Mouse (Mus musculus) A20 (cell line): ENCODE measurements around the gene Hmga1.

Source experiments
- DNase-seq: peaks from one replicate; pipeline ENCODE4 v3.0.0-alpha.2; 2011; ENCODE audit warnings: low read depth, low spot score

Gene Hmga1

DNA sequence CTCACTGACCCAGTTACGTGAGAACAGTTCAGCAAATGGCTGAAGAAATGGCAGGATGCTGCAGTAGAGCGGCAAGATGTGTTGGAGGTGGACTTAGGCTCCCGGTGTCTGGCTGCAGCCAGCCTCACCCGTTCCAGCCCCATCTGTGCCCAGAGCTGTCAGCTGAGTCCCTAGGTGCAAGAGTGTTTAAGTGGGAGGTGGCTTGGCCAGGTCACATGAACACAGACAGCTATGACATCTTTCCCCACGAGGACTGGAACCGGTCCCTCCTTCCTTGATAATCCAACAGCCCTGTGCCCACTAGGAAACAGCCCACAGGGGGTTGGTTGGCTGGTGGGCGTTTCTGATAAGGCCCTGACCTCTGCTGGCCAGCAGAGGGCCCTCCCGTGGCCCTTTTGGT lies 28.3 kb upstream of the Hmga1 start:
- DNase-seq, result no peak

DNA sequence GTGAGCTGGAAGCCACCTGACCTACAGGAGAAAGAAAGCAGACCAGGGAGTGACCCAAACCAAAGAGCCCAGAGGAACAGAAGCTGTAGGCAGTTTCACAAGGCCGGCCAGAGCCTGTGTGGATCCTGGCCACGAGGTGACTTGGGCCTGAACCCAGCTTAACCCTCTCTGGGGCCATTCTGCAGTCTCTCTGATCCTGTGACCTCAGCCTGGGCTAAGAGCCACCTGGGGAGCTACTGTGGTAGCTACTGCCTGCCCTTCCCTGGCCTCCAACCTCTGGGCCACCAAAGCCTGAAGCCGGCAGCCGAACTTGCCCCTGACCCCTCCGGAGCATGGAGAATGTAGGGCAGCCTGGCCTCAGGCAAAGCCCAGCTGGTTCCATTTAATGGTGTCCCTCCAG lies 27.5 kb upstream of the Hmga1 start:
- DNase-seq, result no peak

- DNase-seq, result no peak
Measured at GRCm38 (mm10) chr17:27532095-27532494, 24.2 kb upstream of the Hmga1 start.

DNA sequence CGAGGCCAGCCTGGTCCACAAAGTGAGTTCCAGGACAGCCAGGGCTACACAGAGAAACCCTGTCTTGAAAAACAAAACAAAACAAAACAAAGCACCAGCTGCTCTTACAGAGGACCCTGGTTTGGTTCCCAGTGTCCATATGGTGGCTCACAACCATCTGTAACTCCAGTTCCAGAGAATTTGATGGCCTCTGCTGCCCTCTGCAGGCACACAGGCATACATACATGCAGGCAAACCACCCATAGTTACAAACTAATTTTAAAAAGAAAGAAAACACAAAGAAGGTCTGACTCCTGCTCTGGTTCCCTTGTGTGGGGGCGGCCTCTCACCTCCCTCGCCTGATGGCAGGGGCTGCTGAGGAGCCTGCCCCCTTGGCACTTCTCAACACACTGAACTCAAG lies 22.9 kb upstream of the Hmga1 start:
- DNase-seq, result peak; percentile 27

DNA sequence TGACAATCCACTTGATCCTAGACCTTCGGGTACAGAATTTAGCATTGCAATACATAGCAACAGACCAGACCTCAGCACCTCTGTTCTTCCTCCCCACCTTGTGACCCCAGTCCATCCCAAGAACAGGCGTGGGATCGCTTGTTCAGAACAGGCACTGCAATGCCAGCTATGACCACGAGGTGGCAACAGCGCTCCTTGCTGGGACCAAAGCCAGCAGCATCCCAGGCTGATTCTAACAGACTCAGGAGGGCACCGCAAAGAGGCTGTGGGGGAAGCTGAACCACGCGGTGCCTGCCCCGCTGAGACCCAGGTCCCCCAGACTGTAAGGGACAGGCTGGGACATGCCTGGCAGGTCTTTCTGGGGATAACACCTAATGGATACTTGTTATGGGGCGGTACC lies 21.6 kb upstream of the Hmga1 start:
- peak; percentile 82 for DNase-seq

DNA sequence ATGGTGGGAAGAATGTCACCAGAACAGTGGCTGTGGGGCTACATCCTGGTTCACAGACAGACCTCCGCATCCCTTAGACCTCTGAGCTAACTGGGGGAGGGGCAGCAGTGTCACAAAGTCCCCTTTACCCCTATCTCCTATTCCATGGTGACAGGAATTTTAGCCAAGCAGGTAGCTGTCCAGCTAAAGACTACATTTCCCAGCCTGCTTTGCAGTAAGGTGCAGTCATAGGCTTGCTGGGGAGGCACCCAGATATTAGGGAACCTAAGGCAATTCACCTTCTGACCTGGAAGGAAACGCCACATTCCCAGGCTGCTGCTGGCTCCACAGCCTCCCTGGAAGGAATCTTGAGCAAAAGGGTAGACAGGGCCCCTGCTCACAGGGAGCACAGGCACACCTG lies 15.0 kb upstream of the Hmga1 start:
- no peak for DNase-seq

DNA sequence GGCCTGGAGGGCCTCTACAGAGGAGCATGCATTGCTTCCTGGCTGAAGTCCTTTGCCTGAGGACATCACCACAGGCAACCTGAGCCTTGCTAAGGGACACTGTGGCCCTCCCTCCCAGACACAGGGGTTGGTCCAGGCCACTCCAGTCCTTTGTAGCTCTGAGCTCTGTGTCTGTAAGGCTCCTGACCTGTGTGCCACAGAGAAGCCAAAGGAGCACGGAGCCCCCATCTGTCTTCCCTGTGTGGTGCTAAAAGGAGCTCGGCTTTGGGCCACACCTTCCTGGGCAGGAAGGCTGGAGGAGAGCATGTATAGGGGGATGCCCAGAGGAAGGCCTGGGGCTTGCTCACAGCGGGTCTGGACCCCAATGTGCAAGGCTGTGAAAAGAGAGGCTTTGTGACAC lies 14.3 kb upstream of the Hmga1 start:
- DNase-seq, result no peak

GRCm38 (mm10) chr17:27544551-27544950 lies 11.7 kb upstream of the Hmga1 start:
- no peak for DNase-seq

GRCm38 (mm10) chr17:27545991-27546390 lies 10.3 kb upstream of the Hmga1 start:
- DNase-seq, result no peak

DNA sequence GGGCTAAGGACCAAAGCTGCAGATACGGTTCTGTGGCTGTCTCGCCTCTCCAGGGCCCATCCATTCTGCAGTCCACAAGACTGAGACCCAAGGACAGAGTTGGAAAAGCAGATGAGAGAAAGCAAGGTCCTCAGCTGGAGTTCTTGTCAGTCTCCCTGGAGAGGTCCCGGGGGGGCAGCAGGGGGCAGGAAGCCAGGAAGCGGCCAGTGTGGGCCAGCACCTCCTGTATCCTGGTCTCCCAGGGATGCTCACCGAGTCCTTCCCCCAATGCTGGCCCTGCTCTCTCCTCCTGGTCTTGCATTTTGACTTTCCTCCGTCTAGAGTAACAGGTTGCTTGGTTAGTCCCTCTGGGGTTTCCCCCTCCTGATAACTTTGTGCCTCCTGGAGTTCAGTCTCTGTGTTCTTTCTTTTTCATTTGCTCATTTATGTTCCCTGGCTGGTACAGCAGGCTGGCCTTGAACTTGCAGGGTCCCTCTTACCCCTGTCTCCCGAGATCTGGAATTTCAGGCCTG lies 9.7 kb upstream of the Hmga1 start:
- no peak for DNase-seq

- DNase-seq, result no peak
Measured at GRCm38 (mm10) chr17:27547253-27547868, 8.9 kb upstream of the Hmga1 start.

- DNase-seq, result no peak
Measured at GRCm38 (mm10) chr17:27549234-27549633, 7.1 kb upstream of the Hmga1 start.

DNA sequence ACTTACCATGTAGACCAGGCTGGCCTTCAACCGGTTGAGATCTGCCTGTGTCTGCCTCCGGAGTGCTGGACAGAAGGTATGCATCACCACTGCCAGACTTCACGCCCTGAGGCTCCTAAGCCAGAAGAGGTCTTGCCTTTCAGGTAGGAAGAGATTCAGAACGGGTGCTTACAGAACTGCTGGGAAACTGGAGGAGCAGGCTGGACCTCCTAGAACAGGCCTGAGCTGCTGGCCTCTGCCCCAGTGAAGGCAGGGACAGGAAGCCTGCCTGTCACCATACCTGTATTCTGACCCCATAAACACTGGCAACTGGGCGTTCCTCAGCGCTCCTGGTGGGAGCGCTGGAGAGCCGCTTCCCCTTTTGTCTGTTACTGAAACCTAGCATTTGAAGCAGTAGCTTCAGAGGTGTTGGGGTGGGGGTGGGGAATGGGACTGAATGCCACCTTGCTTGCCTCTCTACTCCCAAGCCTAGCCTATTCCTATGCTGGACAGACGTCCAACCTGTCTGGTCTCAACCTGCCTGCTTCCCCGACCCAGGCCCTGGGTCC lies 4.8 kb upstream of the Hmga1 start:
- DNase-seq, result peak; percentile 74

DNA sequence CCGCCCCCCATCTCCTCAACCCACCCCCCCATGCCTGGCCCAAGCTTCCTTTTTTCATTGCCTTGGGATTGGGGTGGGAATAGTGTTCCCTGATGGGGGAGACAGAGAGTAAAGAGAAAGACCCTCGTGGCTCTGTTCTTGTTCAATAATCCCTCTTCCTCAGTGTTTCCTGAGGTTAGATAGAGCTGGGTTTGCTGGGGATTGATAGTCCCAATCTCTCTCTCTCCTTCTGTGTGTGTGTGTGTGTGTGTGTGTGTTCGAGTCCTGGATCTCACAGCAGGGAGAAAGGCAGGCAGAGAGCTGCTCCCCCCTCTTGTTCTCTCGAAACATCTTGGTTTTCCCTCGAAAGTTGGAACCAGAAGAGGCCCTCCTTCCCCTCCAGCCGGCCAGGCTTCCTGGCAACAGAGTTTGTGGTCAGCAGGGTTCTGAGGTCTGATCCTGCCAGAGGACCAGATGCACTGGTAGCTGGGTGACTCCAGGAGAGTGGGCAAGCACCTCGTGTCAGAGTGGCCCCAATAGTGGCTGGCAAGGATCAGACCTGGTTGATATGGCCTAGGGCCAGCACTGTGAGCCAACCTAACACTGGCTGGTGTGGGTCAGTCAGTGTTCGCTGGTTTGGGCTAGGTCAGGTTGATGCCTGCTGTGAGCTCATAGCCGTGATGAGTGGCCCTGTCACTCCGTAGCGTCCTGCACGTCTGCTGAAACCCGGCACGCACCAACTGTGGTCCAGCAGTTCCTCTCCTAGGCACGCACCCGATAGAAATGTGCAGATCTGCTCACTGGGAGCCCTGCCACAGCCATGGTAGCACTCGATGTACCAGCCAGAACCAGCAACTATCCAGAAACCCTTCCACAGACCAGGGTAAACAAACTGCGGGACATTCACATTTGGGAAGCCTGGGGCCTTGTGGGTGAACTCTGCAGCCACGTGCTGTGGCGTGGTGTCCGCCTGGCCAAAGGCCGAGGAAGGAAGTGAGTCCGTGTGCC lies 3.8 kb upstream of the Hmga1 start:
- DNase-seq, result no peak

GRCm38 (mm10) chr17:27554062-27554960 lies 2.0 kb upstream of the Hmga1 start:
- peak; percentile 26 for DNase-seq

- DNase-seq, result peak; percentile 88
Measured at GRCm38 (mm10) chr17:27555075-27555511, 1.2 kb upstream of the Hmga1 start.

DNA sequence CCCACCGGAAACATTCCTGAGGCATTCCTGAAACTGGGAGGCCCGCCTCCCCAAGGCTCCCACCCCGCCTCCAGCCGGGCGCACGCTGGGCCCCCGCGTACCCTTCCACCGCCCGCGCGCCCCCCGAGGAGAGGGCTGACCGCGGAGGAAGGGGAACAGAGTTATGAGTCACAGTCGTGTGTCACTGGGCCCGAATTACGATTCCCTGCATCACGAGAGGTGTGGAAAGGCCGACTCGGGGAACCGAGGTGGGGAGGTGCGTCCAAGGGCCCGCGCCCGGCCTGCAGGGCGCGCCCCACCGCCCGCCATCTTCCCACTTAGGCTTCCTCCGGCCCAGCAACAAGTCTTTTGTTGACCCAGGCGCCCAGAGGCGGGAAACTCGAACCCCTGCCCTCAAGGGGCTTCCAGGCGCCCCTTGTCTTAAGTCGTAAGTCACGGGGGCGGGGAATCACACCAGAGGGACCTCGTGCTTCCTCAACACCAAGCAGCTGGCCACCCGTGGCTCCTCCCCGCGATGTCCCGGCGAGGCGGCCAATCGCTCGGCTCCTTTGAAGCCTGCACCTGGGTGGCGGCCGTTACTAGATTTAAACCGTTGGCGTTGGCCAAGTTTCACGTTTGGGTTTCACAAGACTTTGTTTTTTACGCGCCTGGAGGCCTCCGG lies 655 bp upstream of the Hmga1 start:
- peak; percentile 98 for DNase-seq

GRCm38 (mm10) chr17:27557181-27557926 lies 1.1 kb downstream of the Hmga1 start:
- DNase-seq, result peak; percentile 88

GRCm38 (mm10) chr17:27557927-27558661 lies 1.8 kb downstream of the Hmga1 start:
- DNase-seq, result peak; percentile 52
